Mouse (Mus musculus) heart, postnatal 0 days (tissue): ENCODE measurements at regions not wholly inside any gene's neighbourhood (a gene's known extent, or its start where the extent isn't known, plus 50 kb on each side); places are given as distances from the start of the nearest gene placed in this dataset.

ENCODE experiments used
- CTCF ChIP-seq: IDR thresholded peaks from 2 replicates; pipeline ENCODE4 v1.5.1; 2016; ENCODE audit warnings: antibody characterized with exemption, control low read depth, low read depth
- EP300 ChIP-seq: IDR thresholded peaks from 2 replicates; pipeline ENCODE4 v1.6.1; 2016; ENCODE audit warnings: antibody characterized with exemption, low read depth

DNA sequence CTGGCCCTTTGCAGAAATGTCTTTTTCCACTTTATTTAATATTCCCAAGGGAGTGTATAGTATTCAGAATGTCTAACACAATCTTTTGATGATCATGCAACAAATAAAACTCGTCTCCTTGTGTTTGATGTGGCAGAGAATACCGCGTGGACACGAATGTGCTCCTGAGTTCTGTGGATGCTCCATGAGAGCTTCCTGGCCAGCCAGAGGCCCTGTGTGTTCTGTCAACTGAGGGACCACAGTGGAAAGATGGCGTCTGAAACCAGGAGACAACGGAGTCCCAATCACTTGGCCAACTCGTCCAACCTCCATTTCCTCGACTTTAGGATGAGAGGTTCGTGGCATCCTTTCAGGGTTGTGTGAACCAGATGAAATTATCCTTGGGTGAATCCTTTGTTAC lies 168.6 kb downstream of the Nkx6-1 start:
- TF ChIP-seq CTCF (no peak), EP300 (no peak)
